Mouse (Mus musculus) midbrain, embryonic 14.5 days (tissue): ENCODE results near the gene Rsph6a. TPM values are rescaled to one million over a fixed set of nuclear protein-coding genes. Genes with fewer than 3 reads are reported as not detected.
A peak's percentile ranks its signal among the peaks of the same experiment; 100 is the strongest.

ENCODE experiments used
- ATAC-seq: fragments of 200-750 bp; cut with Nextera tagmentation; 2 replicates; pipeline ENCODE4 v1.8.0; 2017; ENCODE audit warnings: moderate number of reproducible peaks, moderate library complexity; ENCODE audit not compliant: low FRiP score, low TSS enrichment
- DNase-seq: peaks from one replicate; pipeline ENCODE4 v3.0.0-alpha.2; 2015
- H3K27ac ChIP-seq: fragments of 300-500 bp; sonication (generic); replicated peaks from 2 replicates; pipeline ENCODE4 v1.5.1; 2014; ENCODE audit warnings: mild to moderate bottlenecking, low read depth, low read length, moderate library complexity
- H3K27me3 ChIP-seq: fragments of 300-500 bp; sonication (generic); 2 replicates; pipeline ENCODE4 v1.6.1; 2014; ENCODE audit warnings: low read length, control low read depth, mixed read lengths; ENCODE audit not compliant: control insufficient read depth, insufficient read depth
- H3K36me3 ChIP-seq: fragments of 300-500 bp; sonication (generic); 2 replicates; pipeline ENCODE4 v1.6.1; 2014; ENCODE audit warnings: low read length, control low read depth; ENCODE audit not compliant: control insufficient read depth, insufficient read depth
- H3K4me1 ChIP-seq: fragments of 300-500 bp; sonication (generic); 2 replicates; pipeline ENCODE4 v1.6.1; 2014; ENCODE audit warnings: mild to moderate bottlenecking, antibody characterized with exemption, low read length, control low read depth; ENCODE audit not compliant: control insufficient read depth, insufficient read depth
- H3K4me2 ChIP-seq: fragments of 300-500 bp; sonication (generic); 2 replicates; pipeline ENCODE4 v1.6.1; 2014; ENCODE audit warnings: mild to moderate bottlenecking, low read length, moderate library complexity
- H3K4me3 ChIP-seq: fragments of 300-500 bp; sonication (generic); replicated peaks from 2 replicates; pipeline ENCODE4 v1.5.1; 2014; ENCODE audit warnings: low read depth, low read length
- H3K9ac ChIP-seq: fragments of 300-500 bp; sonication (generic); replicated peaks from 2 replicates; pipeline ENCODE4 v1.6.1; 2014; ENCODE audit warnings: mild to moderate bottlenecking, low read length, moderate library complexity
- H3K9me3 ChIP-seq: fragments of 300-500 bp; sonication (generic); 2 replicates; pipeline ENCODE4 v1.6.1; 2016; ENCODE audit warnings: low read length, control low read depth, mixed read lengths; ENCODE audit not compliant: control insufficient read depth
- WGBS: fragments of 180-500 bp; shearing (Covaris S2); extraction: QIAGEN DNeasy Blood & Tissue Kit; methylation state at CpG from one replicate; pipeline ENCODE4 v1.1.7; 2014; 5-methylcytosine and 5-hydroxymethylcytosine counted together
- polyA plus RNA-seq: library from polyadenylated mRNA; unstranded; fragments of >200 nt; fragmentation: Nextera tagmentation; extraction: Ambion mirVana; gene quantifications from 2 replicates; pipeline ENCODE4 v1.2.1, GENCODE M21; 2014

The Rsph6a gene
- polyA plus RNA-seq, 1 experiment from 2014 or later: 0.21 TPM

DNA sequence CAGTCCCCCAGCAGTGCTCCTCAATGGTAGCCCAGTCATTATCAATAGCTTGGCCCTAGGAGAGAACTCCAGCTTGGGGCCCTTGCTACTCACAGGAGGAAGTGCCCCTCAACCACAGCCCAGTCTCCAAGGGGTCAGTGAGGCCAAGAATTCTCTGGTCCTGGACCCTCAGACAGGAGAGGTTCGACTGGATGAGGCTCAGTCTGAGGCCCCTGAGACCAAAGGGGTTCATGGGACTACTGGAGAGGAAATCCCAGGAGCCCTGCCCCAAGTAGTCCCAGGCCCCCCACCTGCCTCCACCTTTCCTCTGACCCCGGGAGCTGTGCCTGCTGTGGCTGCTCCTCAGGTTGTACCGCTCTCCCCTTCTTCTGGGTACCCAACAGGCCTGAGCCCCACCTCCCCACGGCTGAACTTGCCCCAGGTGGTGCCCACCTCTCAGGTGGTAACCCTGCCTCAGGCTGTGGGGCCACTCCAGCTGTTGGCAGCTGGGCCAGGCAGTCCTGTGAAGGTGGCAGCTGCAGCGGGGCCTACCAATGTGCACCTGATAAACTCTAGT lies 42.0 kb downstream of the Rsph6a start:
- Histone ChIP-seq H3K9me3 (no peaks in the 10 kb centered on the region), H3K27ac (no peak overlapping the region), H3K9ac (no peak overlapping the region), H3K4me3 (peak overlapping the region; percentile 50; the same call in 1 of the 2 replicates), H3K27me3 (peaks cover 19% of the 10 kb centered on the region), H3K36me3 (0 out of 2 replicates have a peak, but pooled peaks cover 5% of the 10 kb centered on the region), H3K4me2 (peak overlapping the region; percentile 97), H3K4me1 (peaks cover 24% of the 10 kb centered on the region)
- no peak for DNase-seq
- 58% methylated on average over 5 of the region's 5 CpGs for WGBS
- ATAC-seq: no peak

DNA sequence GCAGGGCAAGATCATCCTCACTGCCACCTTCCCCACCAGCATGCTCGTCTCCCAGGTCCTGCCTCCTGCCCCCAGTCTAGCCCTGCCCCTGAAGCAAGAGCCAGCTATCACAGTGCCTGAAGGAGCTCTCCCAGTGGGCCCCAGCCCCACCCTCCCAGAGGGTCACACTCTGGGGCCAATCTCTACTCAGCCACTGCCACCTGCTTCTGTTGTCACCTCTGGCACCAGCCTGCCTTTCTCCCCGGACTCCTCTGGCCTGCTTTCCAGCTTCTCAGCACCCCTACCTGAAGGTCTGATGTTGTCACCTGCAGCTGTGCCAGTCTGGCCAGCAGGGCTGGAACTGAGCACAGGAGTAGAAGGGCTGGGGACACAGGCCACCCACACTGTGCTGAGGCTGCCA lies 42.7 kb downstream of the Rsph6a start:
- H3K27ac ChIP-seq: no peak overlapping the region
- peaks cover 14% of the 10 kb centered on the region for H3K27me3 ChIP-seq
- no peak overlapping the region for H3K9ac ChIP-seq
- ATAC-seq (no peak), DNase-seq (no peak)
- no peaks in the 10 kb centered on the region for H3K9me3 ChIP-seq
- 59% methylated on average over 2 of the region's 2 CpGs for WGBS
- H3K4me1 ChIP-seq: peaks cover 24% of the 10 kb centered on the region
- H3K36me3 ChIP-seq: no peaks in the 10 kb centered on the region
- no peak overlapping the region for H3K4me3 ChIP-seq
- no peak overlapping the region for H3K4me2 ChIP-seq

DNA sequence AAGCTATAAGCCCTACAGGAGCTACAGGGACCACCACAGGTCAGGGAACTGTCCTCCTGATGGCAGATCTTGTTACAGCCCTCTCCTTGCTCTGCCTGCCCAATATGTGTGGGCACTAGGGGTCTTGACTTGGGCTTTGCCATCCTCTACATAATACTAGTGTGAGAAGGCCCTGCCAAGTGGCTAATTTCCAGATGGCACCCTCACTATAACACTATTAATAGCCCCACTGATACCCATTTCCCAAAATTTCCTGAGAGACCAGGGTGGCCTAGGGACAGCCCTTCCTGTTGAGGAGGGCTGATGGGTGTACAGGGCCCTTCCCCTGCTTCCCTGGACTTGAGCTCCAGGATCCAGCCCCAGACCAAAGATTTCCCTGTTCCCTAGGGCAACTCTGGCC lies 43.4 kb downstream of the Rsph6a start:
- no peaks in the 10 kb centered on the region for H3K36me3 ChIP-seq
- no peak overlapping the region for H3K27ac ChIP-seq
- H3K27me3 ChIP-seq: peaks cover 9% of the 10 kb centered on the region
- ATAC-seq (no peak), DNase-seq (no peak)
- no peak overlapping the region for H3K4me2 ChIP-seq
- no peak overlapping the region for H3K9ac ChIP-seq
- peaks cover 18% of the 10 kb centered on the region for H3K4me1 ChIP-seq
- H3K4me3 ChIP-seq: no peak overlapping the region
- no peaks in the 10 kb centered on the region for H3K9me3 ChIP-seq

DNA sequence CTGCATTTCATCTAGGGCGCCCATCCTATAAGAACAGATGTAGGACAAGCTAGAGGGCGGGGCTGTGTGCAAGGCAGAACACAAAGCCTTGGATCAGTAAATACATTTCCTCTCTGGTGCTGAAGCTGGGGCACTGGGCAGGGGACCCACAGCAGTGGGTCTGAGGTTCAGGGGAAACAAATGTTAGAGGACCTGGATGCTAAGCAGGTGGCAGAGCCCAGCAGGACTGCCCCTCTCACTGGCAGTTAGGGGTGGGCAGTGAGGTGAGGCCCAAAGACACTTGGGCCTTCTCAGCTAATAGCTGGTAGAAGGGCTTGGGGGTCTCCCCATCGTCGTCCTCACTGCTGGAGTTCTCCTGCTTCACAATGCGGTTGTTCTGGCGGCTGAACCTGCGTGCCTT lies 44.3 kb downstream of the Rsph6a start:
- Histone ChIP-seq H3K4me3 (no peak overlapping the region), H3K36me3 (no peaks in the 10 kb centered on the region), H3K9me3 (no peaks in the 10 kb centered on the region), H3K27ac (no peak overlapping the region), H3K9ac (no peak overlapping the region), H3K4me2 (no peak overlapping the region), H3K27me3 (peaks cover 8% of the 10 kb centered on the region), H3K4me1 (peaks cover 10% of the 10 kb centered on the region; the same call in 1 of the 2 replicates)
- DNase-seq (no peak), ATAC-seq (no peak)
- WGBS: 59% methylated on average over 7 of the region's 7 CpGs

DNA sequence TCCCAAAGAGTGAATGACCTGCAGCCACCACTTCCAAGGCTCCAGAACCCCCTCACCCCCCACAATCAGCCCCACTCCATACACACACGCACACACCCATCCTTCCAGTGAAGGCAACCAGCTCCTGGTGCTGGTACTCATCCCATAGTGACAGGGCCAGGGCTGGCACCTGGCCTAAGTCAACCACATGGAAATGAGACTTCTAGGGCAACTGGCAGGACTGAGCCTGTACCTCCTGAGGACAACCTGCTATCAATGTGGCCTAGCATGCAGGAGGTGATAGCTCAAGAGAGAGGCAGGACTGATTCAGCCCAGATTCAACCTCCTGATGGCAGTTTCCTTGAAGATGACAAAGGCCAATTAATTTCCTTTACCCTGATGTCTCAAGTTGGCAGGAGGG lies 45.8 kb downstream of the Rsph6a start:
- ATAC-seq: no peak
- no peak overlapping the region for H3K9ac ChIP-seq
- H3K4me3 ChIP-seq: no peak overlapping the region
- DNase-seq: no peak
- H3K4me1 ChIP-seq: 0 out of 2 replicates have a peak, but pooled peaks cover 5% of the 10 kb centered on the region
- H3K4me2 ChIP-seq: no peak overlapping the region
- 0 out of 2 replicates have a peak, but pooled peaks cover 3% of the 10 kb centered on the region for H3K27me3 ChIP-seq
- no peaks in the 10 kb centered on the region for H3K36me3 ChIP-seq
- H3K27ac ChIP-seq: no peak overlapping the region
- WGBS: 96% methylated on average over 1 of the region's 1 CpGs
- H3K9me3 ChIP-seq: no peaks in the 10 kb centered on the region

DNA sequence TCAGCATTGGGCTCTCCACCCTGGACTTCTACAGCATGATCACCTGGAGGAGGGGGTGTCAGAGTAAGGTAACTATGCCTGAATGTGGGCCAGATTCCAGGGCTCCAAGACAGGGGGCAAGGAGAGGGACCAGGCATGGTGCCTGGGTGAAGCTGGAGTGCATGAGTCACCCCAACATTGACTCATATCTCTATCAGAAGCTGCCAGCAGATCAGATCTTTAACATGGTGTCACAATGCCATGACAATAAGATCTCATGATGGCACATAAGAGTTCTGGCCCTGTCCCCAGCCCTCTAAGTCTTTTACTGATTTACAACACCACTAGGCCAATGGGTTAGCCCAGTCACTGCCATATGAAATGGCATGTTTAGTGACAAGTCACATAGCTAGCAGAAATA lies 49.3 kb downstream of the Rsph6a start:
- H3K36me3 ChIP-seq: no peaks in the 10 kb centered on the region
- H3K4me2 ChIP-seq: no peak overlapping the region
- H3K9ac ChIP-seq: no peak overlapping the region
- DNase-seq (no peak), ATAC-seq (no peak)
- no peaks in the 10 kb centered on the region for H3K4me1 ChIP-seq
- no peak overlapping the region for H3K4me3 ChIP-seq
- no peaks in the 10 kb centered on the region for H3K9me3 ChIP-seq
- no peak overlapping the region for H3K27ac ChIP-seq
- no peaks in the 10 kb centered on the region for H3K27me3 ChIP-seq

DNA sequence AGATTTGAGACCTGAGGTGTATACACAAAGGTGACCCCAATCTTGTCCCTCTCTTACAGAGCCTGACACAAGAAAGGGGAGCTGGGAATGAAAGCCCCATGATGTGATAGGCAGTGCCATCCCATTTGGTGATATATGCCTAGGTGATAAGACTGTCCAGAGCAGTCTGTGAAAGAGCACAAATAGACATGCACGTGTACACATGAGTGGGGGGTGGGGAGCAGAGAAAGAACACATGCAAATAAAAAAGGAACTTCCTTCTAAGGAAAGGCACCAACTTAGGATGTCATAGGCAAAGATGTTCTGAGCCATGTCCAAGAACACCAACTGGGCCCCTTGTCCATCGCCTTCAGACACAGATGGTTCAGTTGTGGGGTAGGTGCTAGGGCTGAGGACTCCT lies 50.0 kb downstream of the Rsph6a start:
- Histone ChIP-seq H3K9me3 (no peaks in the 10 kb centered on the region), H3K27ac (no peak overlapping the region), H3K27me3 (no peaks in the 10 kb centered on the region), H3K9ac (no peak overlapping the region), H3K4me3 (no peak overlapping the region), H3K4me2 (no peak overlapping the region), H3K36me3 (no peaks in the 10 kb centered on the region), H3K4me1 (no peaks in the 10 kb centered on the region)
- WGBS: 75% methylated on average over 2 of the region's 2 CpGs
- DNase-seq (no peak), ATAC-seq (no peak)

DNA sequence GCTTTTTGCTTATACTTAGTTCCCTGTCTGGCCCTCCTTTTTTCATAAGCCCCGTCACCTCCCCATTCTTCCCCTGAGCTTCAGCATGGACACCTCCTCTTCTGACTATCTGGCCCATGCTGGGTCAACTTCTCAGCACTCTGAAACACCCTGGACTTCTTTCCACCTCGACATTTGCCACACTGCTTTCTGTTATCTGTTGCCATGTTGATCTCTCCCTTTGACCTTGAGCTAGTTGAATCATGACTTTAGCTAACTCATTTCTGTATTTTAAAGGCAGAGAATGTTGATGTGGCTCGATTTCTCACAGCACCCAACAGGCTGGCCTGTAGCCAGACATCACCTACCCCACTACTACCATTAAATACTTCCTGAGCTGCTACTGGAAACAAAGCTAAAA lies 52.9 kb downstream of the Rsph6a start:
- Histone ChIP-seq H3K27ac (no peak overlapping the region), H3K27me3 (no peaks in the 10 kb centered on the region), H3K9ac (no peak overlapping the region), H3K36me3 (no peaks in the 10 kb centered on the region), H3K4me1 (no peaks in the 10 kb centered on the region), H3K4me3 (no peak overlapping the region), H3K4me2 (no peak overlapping the region), H3K9me3 (no peaks in the 10 kb centered on the region)
- DNase-seq (no peak), ATAC-seq (no peak)
- WGBS: 64% methylated on average over 3 of the region's 3 CpGs

DNA sequence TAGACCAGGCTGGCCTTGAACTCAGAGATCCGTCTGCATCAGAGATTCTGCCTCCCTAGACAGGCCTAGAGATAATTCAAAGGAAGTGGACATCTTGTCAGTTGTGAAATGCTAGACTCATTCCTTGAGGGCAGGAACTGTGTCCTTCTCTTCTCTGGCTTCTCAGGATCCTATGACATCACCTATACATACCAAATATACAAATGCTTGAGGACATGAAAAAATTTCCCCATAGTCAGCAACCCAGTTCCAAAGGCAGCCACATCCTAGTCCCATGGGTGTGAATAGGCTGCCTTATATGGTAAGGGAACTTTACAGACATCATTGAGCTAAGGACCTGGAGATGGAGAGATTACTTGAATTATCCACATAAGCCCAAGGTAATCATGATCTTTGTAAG lies 55.1 kb downstream of the Rsph6a start:
- 88% methylated on average over 1 of the region's 1 CpGs for WGBS

More for the DNA sequence above, 55.1 kb downstream of the Rsph6a start:
- H3K9ac ChIP-seq: no peak overlapping the region
- no peaks in the 10 kb centered on the region for H3K9me3 ChIP-seq
- DNase-seq (no peak), ATAC-seq (no peak)
- no peaks in the 10 kb centered on the region for H3K4me1 ChIP-seq
- no peak overlapping the region for H3K4me2 ChIP-seq
- H3K36me3 ChIP-seq: no peaks in the 10 kb centered on the region
- no peak overlapping the region for H3K4me3 ChIP-seq
- H3K27me3 ChIP-seq: no peaks in the 10 kb centered on the region
- H3K27ac ChIP-seq: no peak overlapping the region
